Mouse (Mus musculus): ENCODE data around the gene Gm17657.

Gm17657 gene

DNA sequence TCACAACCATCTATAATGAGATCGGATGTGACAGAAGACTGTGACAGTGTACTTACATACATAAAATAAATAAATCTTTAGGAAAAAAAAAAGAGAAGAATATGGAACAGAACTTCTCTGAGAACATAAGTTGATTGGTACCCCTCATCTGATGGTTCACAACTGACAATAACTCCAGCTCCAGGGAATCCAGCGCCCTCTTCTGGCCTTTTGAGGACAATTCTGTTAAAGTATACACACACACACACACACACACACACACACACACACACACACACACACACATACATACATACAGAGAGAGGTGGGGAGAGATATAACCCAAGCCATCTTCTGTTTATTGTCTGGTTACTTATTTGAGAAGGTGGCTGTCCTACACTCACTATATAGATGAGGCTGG, 65.0 kb downstream of the Gm17657 start:
- DNase-seq, result no peak

DNA sequence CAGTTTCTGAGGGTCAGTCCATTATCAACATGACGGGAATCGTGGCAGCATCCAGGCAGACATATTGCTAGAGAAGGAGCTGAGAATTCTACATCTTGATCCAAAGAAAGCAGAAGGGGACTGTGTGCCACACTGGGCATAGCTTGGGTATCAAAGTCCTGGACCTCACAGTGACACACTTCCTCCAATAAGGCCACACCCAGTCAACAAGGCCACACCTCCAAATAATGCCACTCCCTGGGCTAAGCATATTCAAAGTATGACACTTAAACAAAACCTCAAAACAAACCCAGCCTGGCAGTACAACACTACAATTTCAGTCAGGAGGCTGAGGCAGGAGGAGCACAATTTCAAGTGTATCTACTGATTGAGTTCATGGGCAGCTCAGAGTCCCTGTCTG, 66.2 kb downstream of the Gm17657 start:
- DNase-seq, result no peak

DNA sequence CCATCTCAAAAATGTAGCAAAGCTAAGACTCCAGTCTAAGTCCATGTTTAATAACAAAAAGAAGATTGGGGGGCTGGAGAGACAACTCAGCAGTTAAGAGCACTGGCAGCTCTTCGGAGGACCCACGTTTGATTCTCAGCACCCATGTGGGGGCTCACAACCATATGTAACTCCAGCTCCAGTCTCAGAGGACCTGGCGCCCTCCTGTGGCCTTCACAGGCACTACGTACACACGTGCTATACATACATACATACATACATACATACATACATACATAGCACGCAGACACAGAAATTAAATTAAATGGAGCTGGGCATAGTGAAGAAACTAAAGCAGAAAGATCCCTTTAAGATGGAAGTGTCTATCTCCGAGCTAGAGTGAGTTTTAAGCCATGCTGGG, 66.8 kb downstream of the Gm17657 start:
- DNase-seq, result no peak

DNA sequence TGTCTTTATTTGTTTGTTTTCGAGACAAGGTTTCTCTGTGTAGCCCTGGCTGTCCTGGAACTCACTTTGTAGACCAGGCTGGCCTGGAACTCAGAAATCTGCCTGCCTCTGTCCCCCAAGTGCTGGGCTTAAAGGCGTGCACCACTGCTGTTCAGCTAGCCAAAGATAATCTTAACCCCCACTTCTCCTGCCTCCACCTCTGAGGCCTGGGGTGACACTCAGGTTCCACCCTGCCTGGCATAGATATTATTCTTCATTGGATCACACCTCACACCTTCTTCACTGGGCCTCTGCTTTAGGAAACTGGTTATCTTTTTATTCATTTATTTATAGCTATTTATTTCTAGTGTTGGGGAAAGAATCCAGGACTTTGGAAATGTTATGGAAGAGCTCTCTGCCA, 69.2 kb downstream of the Gm17657 start:
- no peak for DNase-seq

DNA sequence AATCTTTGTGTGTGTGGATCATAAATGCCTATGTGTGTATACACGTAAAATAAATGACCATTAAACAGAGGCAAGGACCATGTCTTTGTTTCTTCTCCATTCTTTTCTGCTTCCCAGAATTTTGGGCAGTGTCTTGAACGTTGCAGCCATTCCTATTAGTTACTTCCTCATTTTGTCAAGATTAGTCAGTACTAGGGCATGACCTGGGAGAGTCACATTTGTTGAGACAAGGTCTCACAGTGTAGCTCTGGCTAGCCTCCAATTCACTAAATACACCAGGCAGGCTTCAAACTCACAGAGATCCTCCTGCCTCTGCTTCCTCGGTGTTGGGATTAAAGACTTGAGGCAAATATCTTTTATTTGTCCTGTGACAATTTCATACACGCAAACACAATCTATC, 71.2 kb downstream of the Gm17657 start:
- no peak for DNase-seq

DNA sequence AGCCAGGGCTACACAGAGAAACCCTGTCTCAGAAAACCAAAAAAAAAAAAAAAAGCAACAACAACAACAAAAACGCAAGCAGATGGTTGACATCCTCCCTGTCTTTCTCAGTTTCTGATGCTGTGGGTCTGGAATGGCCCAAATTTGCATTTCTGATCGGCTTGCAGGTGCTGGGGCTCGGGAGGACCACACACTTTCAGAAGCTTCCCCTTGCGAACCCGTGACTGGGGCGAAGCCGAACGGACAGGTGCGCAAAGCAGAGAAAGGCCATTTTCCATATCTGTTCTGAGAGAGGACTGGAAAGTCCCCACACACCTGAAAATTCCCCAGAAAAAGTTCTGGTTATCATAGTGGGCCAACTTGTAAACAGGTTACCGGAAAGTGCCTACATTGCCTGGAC, 72.1 kb downstream of the Gm17657 start:
- DNase-seq, result no peak

DNA sequence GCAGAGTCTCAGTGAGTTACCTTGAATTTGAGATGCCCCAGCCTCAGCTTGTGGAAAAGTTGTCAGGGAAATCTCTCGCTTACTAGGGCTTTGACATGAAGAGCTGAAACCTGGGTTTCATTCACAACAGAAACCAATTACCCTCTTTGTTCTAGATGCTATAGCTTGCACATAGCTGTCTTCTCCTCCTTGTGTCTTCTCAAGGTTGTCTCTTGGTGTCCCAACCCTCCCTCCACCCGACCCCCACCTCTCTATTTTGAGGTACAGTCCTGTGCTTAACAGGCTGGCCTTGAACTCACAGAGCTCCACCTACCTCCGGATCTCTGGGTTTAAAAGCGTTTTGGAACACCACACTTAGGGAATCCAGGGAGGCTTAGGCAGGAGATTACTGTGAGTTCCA, 73.0 kb downstream of the Gm17657 start:
- DNase-seq, result no peak

DNA sequence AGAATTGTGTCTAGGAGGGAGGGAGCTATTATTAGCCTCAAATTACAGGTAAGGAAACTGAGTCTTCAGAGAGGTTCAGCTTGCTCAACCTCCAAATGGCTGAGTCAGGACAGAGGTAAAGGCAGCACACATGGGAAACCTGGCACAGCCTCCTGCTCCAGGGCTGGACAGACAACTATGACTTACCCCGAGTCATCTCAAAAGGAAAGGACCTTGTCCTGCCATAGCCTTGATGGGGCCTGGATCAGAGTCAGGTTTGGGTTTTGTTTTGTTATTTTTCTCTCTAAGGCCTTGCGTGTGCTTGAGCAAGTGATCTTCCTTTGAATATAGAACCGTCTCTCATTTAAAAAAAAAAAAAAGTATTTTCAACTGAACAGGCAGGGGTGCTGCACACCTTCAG, 74.3 kb downstream of the Gm17657 start:
- no peak for DNase-seq

DNA sequence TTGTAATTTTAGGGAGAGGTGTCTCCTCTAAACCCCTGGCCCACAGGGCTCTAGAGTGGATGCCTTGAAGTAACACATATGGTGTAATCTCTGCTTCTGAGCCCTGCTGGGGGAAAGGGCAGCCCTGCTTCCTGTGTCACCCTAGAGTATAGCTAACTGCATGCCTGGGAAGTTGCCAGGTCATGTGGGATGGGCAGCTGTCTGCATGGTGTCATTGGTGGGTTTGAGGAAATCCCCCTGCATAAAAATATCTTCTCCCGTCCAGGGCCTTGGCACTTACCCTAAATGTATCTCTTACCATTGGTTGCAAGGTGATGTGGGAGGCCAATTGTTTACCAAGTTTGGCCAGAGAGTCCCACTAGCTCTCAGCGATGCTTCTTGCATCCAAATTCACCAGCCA, 75.4 kb downstream of the Gm17657 start:
- no peak for DNase-seq

DNA sequence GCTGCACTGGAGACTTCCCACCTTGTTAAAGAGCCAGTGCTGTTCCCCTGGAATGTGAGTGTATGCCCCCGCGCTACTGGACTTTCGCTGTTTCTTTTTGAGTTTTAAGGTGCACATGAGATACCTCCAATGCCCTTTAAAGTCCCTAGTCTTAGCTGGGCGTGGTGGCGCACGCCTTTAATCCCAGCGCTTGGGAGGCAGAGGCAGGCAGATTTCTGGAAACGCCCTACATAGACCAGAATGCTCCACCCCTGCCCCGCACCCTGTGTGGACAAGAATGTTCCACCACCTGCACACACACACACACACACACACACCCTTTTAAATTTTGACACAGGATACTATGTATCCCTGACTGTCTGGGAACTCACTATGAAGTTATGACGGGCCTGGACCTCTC, 76.0 kb downstream of the Gm17657 start:
- no peak for DNase-seq
